Mouse (Mus musculus) gastrocnemius, postnatal 25 days (tissue): ENCODE measurements around the gene Dusp3. TPM values are rescaled to one million over a fixed set of nuclear protein-coding genes. Genes with fewer than 3 reads are reported as not detected.

Experiments used
- DNase-seq: peaks from one replicate; pipeline ENCODE4 v3.0.0; 2022
- total RNA-seq, 2 experiments: library from RNA; stranded (reverse); gene quantifications; 1 replicate in 1 of 2; 2 replicates in 1 of 2; pipeline ENCODE4 v1.2.3; 2021

The Dusp3 gene
- total RNA-seq, 2 experiments from 2014 or later: 134 to 137 TPM

DNA sequence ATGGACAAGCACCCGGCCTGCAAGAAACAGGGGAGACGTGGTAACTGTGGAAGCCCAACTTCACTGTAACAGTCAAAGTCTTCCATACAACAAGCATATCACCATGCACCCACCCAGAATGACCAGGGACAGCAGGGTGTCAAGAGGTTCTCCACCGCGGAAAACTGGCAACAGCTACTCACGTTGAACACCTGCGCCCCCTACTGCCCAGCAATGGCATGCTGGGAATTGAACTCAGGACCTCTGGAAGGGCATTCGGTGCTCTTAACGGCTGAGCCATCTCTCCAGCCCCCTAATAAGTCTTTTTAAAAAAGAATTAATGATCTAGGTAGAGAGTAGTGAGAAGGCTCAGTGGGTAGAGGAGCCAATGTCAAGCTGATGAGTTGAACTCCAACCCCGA lies 11.9 kb downstream of the Dusp3 start:
- DNase-seq: no peak

DNA sequence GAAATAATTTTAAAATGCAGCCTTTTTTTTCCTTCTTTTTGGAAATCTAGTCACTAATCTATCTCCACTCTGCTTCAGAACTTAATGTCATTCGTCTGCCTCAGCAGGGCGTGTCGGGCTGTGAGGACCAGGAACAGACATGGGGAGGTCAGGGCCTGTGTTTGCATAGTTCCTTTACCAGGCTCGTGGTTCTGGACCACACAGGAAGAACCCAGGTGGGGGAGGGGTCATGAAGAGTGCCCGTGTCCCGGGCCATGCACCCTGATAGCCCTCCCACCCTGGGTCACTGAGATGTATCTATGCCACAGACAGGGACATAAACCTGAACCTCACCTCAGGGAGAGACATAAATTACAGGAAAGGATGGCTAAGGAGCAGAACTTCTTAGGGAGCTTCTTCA lies 12.6 kb downstream of the Dusp3 start:
- DNase-seq: no peak

DNA sequence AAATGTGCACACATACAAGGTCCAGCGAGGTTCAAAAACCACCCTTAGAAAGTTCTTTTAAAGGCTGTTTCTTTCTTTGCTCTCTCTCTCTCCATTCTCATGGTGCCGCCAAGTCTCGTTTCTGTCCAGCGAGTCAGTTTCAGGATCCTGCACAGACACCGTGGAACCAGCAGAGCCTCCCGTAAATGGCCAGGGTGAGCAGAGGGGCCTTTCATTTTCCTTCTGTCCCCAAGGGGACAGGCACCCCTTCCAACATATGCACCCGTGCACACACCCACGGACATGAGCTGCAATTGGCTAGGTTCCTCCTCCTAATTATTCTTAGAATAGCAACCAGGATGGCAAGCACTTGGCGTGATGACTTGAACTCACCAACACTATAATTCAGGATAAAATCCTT lies 13.3 kb downstream of the Dusp3 start:
- DNase-seq: no peak

DNA sequence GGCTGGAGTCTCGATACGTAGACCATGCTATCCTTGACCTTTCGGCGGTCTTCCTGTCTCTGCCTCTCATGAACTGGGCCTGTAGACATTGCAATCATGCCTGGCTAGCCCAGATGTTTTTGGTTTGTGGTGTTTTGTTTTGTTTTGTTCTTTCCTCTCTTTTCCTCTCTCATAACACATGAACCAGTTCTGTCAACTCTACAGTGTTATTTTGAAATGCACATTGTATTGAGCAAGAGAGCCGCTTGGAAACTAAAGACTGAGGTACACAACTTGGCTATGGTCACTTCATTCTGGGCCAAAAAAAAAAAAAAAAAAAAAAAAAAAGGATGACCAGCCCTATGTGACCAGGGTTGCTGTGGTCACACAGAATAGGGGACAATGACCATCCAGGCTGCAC lies 14.2 kb downstream of the Dusp3 start:
- no peak for DNase-seq

DNA sequence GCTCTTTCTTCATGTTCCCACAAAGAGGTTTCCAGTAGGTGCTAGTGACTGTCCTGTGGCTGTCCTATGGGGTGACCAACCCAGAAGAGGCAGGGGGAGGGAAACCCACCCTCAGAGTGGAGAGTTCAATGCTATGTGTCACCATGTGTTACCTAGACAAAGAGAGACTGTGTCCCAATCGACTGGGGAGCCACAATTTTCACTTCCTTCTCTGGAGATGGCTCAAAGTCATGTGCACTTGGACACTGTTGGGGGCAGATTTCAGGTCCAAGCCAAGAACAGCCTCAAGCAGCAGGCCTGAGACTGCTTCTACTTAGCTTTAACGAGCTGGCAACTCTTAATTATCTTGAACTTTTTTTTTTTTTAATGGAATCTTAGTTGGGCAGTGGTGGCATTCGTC lies 14.7 kb downstream of the Dusp3 start:
- DNase-seq: no peak

DNA sequence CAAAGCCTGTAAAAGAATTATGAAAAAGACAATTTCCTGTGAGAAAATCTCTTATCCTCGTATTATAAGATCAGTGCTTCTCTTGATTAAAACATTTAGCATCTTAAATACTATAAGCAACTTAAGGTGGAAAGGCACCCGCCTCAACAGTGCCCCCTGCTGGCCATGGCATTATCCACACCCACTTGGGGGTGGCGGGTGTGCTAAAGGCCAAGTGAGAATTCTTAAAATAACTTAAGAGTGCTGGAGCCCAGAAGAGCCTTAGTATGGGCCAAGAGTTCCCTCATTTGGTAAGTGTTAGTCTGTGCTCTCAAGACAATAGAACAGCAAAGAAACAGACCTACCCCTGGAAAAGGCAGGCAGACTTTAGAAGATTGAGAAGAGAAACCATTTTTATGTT lies 15.4 kb downstream of the Dusp3 start:
- no peak for DNase-seq

DNA sequence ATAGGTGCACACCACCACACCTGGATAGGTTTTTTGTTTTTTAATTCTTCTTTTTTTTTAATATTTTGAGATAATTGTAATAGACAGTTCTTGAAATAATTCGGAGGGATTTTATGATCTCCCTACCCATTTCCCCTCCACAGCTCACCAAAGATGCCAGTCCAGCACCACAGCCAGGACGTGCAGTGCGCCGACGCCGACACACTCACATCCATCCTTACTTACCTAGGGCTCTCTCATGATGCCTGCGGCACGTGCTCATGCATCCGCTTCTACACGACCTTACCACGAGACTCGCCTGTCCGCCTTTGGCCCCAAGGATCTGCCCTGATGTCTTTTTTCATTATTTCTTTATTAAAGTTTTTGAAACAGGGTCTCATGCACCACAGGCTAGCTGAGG lies 17.0 kb downstream of the Dusp3 start:
- no peak for DNase-seq

DNA sequence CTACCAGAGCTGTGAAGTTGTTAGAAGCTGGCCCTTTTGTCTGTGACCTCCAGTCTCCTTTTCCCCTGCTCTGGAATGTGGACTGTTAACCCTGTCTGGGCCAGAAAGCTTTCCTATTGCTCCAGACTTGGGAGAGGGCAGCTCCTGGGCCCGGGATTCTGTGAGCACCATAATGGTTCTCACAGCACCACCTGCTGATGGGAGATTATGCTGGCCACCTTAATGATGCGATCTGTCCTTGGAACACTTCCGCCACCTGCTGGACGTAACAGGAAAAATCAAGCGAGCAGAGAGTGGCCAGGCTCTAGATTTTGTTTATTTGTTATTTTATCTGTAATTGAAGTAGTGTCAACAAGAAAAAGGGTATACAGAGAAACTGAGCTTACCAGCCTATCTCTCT lies 18.0 kb downstream of the Dusp3 start:
- peak; percentile 55 for DNase-seq

DNA sequence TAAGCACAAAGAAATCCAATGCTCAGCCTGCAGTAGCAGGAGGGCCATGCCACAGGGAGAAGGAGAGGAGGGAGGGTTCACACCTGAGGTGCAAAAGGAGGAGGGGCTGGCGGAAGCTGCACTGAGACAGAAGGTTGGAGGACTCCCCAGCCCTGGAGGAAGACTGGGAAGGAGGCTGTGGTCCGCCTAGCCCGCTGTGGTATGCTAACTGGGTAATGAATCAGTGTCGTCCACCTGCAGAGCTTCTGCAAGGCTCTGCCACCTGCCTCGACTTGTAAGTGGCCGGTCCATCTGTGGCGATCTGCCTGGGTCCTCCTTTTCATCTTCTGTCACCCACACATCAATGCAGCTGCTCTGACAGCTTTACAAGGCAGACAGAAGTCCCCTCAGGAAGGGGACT lies 18.5 kb downstream of the Dusp3 start:
- DNase-seq: no peak

DNA sequence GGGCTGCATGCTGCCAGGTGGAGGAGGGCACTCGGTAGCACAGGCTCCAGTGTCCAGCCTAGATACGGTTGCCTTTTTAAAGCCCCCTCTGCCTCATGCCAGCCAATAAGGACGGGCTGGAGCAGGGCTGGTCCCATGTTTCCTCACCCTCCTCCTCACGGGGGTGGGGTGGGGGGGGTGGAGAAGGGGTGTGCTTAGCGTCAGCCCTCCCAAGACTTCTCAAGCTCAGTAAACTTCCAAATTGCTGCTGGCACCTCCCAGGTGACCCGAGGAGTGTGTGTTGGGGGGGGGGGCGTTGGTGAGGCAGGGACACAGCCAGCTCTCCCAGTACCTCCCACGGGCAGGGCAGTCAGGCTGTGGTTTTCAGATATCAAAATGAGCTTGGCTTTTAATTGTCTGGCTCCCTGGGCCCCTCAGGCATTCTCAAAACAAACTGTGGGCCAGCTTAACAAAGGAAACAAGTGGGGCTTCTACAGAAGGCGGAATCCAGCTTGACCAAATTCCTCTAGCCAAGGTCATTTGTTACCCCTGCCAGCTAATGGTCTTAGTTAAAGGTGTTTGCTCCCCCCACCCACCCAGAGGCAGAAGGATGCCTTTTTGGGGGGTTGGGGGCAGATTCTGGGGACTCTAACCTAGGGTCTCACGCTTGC lies 19.7 kb downstream of the Dusp3 start, which contains the start of gene Sost:
Sost (minus strand) TSS at position 51 of the 650 bp plus-strand sequence.
- DNase-seq: no peak

DNA sequence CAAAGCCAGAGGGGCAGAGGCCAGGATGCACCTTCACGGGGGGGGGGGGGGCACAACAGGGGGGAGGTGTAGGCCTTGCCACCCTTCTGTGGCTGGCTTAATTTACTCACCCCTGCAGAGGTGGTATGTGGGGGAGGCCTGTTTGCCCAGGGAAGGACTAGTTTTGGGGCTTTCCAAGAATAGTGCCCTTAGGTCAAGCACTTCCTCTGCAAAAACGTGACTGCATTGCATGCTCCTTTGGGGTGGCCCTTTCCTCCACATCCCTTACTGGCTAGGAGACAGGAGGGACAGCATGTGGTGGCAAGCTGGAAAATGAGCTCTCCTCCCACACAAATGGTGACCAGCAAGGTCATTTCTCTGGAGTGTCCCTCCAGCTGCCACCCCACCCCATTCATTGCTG lies 21.3 kb downstream of the Dusp3 start:
- no peak for DNase-seq

DNA sequence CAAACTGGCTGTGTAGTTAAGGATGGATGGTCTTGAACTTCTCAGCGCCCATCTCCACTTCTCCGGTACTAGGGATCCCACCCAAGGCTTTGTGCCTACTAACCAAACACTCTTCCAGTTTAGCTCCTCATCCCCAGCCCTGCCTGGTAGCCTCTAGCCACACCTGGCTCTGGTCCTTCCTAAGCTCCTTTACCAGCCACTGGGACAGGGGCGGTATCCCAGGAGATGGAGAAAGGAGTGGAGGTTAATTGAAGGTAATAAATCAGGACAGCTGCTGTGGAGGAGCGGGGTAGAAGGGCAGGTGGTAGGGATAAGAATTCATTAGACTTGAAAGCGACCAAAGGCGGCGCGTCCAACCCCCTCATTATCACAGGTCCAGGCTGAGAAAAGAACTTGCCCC lies 22.2 kb downstream of the Dusp3 start:
- no peak for DNase-seq

DNA sequence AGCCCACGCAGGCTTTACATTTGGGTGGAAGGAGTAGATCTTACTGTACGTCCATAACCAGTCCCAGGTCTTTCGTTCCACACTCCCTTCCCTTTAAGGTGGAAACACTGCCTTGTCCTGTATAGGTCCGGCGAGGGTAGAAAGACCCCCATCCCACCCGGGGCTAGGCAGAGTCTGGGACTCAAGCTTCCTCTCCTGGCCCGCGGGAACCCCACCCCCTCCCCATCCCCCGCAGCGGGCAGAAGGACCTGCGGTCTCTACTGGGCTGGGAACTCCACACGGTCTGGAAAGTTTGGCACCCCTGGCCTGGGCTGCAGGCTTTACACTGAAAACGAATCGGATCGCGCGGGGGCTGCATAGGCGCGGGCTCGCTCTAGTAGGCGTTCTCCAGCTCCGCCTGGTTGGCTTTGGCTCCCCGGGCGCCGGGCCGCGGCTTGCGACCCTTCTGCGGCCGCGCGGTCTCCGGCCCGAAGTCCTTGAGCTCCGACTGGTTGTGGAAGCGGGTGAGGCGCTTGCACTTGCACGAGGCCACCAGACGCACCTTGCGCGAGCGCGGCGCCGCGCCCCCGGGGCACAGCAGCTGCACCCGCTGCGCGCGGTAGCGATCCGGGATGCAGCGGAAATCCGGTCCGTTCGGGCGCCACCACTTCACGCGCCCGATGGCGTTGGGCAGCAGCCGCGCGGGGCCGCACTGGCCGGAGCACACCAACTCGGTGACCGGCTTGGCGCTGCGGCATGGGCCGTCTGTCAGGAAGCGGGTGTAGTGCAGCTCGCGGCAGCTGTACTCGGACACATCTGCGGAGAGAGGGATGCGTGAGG lies 23.1 kb downstream of the Dusp3 start:
- DNase-seq: no peak

DNA sequence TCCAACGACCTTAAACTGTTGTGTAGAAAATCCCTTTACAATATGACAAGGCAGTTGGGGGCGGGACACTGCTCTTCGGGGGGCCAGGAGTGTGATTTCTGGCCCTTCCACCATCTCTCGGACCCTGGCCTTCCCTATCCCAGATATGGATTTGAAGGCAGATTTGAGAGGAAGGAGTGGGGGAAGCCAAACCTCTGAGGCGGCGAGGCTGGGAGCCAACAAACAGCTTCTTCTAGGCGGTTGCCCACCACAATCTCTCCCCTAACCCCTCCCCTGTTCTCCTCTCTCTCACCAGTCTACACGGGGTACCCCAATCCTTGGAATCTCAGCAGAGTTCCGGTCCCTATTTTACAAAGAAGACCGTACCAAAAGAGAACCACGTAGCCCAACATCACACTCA lies 23.8 kb downstream of the Dusp3 start:
- no peak for DNase-seq

DNA sequence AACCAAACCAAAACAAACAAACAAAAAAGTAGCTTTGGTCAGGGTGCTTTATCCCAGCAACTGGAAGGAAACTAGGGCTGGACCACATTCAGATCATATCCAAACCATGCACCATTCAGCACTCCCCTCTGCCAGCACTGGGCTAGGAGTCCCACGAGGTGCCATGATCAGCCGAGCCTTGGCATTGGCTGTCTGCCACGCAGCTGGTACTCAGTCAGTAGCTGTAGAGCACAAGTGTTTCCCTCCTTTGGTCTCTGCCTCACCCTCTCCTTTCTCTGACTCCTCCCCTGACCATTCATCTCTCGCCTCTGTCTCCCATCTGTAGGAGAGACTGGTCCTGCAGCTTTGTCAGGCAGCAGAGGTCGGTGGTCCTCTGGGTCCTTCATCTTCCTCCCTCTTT lies 29.3 kb downstream of the Dusp3 start:
- no peak for DNase-seq

DNA sequence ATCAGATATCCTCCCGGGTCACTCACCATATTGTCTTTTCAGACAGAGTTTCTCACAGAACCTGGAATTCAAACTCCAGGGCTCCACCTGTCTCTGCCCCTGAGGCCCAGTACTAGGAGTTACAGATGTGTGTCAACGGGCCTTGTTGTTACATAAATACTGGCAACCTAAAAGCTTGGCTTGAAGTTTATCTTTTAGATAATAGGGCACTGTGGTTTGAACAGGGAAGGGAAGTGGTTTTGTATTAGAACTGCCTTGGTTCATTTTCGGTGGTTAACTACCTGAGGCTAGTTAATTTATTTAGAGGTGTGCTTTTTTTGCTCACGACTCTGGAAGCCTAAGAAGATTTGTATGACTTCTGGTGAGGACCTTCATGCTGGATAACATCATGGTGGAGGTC lies 33.4 kb downstream of the Dusp3 start:
- DNase-seq: no peak

DNA sequence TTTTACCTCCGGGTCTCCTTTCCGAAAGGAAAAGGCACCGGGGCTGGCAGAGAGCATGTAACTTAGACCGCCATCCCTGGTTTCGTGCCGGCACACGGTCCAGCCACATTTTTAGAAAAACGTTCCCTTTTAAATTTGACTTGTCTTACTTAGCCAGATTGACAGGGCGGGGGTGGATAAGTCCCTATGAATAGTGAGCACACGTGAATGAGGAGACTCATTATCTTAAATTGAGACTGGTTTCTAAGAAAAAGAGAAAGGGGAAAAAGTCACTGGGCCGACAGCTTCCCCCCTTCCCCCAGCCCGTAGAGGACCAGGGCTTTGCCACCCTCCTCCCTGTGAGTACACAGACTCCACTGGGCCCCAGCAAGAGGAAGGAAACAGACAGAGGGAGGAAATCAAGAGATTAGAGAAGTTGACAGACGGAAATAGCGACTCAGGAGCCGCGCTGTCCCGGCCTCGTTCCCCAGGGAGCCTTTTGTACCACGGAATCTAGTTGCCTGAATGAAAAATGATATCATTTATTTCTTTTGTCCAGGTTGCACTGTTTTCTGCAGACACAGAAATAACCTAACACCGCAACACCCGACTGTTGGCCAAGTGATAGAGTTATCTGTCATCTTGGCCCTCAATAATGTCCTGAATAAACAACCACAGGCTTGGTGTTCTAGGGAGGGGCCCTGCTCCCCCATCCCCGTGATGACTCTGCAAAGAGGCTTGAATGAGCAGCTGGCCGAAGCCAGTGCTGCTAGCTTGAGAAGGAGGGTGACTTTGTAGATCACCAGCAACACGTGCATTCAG lies 34.1 kb downstream of the Dusp3 start:
- DNase-seq: no peak

DNA sequence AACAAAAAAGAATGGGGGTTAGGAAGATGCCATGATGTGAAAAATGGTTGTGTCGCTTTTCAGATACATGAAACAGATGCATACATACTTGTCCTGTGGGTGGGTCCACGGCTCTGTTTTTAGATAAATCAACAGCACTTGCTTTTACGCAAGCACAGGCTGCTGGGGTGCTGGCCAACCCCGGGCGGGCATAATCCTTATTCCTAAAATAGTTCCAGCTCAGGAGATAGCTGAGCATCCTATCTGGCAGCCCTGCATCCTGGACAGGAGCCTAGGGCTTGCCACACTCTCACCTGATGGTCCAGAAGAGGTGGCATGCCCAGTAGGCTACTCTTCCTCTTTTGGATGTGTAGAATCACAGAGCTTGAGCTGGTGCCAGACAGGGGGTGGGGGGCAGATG lies 36.8 kb downstream of the Dusp3 start:
- DNase-seq: no peak

DNA sequence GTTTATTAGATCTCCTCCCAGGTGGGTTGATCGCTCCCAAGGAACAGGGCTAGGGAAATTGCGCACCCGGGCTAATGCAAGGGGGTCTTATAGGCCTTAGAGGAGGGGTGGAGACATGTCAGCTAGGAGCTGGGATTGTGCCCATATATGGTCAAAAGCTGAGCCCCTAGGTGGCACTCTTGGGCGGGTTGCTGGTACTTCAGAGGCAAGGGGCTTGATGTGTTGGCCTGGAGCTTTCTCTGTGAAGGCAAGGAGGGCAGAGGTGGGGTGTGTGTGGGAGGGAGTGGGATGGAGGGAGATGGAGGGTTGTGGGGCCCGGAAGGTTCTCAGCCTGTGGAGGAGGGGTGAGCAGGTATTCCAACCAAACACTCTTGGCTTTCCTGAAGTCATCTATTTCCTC lies 40.3 kb downstream of the Dusp3 start:
- DNase-seq: no peak

DNA sequence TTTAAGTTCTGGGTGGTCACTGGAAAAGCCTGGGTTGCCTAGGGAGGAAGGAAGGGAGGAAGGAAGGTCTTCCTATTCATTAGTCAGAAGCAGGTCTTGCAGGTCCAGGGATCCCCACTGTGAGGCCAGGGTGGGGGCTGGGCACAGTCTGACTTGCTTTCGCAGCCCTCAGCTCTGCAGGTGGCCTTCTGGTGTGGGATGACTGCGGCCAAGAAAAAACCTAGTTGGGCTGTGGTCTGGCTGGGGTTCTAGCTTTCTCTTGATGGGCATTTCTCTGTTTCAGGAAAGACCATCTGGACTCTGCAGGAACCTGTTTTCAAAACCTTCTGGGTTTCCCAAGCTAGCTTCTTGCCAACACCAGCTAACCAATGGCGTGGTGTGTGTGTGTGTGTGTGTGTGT lies 43.8 kb downstream of the Dusp3 start:
- DNase-seq: no peak

DNA sequence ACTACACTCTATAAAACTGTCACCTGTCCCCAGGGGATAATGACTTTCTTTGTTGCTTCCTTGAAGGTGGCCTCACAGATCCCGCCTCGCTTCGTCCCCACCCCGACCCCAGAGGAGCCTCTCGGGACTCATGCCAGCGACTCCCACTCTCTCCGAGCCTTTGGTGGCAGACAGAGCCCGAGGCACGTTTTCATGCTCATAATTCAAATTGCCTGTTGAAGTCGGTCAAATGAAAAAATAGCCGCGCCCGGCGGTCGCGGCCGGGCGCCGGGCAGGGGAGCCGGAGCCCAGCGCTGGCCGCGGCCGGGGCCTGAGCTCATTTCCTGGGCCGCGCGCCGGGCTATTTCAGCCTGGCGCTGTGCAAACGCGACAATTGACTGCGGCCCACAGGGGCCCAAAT lies 49.7 kb downstream of the Dusp3 start:
- DNase-seq: no peak

DNA sequence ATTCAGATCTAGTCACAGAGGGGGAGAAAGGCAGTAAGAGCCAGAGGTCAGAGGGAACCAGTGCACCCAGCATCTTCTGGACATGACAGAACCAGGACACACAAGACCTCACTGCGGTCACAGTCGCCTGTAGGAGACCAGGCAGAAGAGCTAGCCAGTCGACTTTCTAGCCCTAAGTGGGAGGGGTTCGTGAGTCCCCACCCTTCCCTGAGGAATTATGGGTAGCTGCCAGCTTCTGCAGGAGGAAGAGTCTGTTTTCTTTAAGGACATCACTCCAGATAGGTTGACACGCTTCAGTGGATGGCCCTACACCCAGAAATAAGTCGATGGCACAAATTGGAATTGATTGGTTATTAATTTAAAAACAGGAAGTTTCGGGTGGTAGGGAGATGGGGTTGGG lies 50.4 kb downstream of the Dusp3 start:
- DNase-seq: no peak

DNA sequence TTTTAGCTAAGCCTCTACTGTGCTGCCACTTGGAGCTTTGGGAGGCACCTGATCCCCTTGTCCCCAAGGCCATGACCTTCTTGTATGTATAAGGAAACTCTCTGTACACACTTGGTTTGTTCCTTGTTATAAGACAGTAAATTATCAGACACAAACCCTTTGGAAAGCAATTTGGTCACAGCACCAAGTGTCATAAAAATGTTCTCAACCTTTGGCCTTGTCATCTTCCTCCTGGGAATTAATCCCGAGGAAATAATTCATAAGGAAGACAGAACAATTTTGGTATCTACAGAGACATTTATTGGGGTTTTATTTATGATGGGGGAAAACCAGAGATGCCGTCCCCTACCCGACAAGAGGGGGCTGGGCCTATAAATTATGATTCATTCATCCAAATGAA lies 51.1 kb downstream of the Dusp3 start:
- DNase-seq: no peak
